Mouse (Mus musculus): ENCODE measurements around the gene Ly6g6d. TPM values are rescaled to one million over a fixed set of nuclear protein-coding genes. Genes with fewer than 3 reads are reported as not detected.

The Ly6g6d gene
- polyA plus RNA-seq, 1 experiment from 2014 or later: 0.65 TPM

DNA sequence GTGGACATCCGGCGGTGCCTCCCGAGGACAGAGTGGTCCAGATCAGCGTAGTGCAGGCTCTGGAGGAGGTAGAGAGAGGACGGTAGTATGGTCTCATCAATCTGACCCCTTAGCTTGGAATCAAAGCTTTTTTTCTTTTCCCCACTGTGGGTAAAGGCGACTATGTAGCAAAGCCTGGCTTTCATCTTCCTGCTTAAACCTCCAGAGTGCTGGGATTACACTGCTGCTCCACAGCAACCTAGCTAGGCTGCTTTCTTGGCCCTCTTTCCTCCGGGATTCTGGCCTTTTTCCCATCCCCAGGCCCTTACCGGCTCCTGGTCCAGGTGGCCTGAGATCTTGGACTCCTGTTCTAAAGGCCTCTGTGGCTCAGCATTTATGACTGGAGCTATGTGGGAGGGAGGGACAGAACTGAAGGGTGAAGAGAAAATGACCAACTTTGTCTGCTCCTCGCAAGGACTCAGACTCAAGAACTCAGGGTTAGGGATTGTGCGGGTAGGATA lies 13.4 kb downstream of the Ly6g6d start:
- no peak for ATAC-seq (ENCODE audit: low FRiP score, low read depth)
- peak overlapping the region; percentile 40 for H3K4me3 ChIP-seq
- H3K4me2 ChIP-seq (replicated peaks): peak overlapping the region; percentile 67
- H3K4me1 ChIP-seq: peaks cover 37% of the 10 kb centered on the region
- peaks cover 33% of the 10 kb centered on the region for H3K36me3 ChIP-seq
- H3K27ac ChIP-seq: no peak overlapping the region
- WGBS: 26% methylated on average over 10 of the region's 10 CpGs
- H3K9ac ChIP-seq: peak overlapping the region; percentile 46; the same call in 1 of the 2 replicates
- H3K9me3 ChIP-seq: no peaks in the 10 kb centered on the region
- peaks cover 68% of the 10 kb centered on the region for H3K27me3 ChIP-seq

DNA sequence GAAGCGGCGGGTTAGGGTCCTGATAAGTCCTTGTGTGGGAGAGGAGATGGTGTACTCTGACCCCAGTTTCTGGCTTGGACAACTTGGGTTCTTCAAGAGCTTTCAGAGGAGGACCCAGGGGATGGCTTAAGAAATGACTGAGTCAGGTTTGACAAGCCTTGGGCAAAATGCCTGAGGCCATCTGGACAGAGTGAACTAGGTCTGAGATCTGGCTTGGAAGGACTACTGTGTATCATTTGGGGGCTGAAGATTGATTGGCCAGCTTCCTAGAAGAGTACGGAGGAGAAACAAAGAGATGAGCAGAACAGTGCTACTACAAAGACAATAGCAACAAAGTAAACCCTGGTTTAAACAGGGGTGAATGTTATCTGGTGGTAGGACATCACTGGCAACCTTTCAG lies 14.4 kb downstream of the Ly6g6d start:
- Histone ChIP-seq H3K4me2 (replicated peaks) (no peak overlapping the region), H3K4me3 (no peak overlapping the region), H3K27me3 (peaks cover 61% of the 10 kb centered on the region), H3K36me3 (peaks cover 33% of the 10 kb centered on the region), H3K9me3 (no peaks in the 10 kb centered on the region), H3K27ac (no peak overlapping the region), H3K4me1 (peaks cover 40% of the 10 kb centered on the region), H3K9ac (no peak overlapping the region)
- WGBS: 92% methylated on average over 3 of the region's 3 CpGs
- no peak for ATAC-seq (ENCODE audit: low FRiP score, low read depth)

DNA sequence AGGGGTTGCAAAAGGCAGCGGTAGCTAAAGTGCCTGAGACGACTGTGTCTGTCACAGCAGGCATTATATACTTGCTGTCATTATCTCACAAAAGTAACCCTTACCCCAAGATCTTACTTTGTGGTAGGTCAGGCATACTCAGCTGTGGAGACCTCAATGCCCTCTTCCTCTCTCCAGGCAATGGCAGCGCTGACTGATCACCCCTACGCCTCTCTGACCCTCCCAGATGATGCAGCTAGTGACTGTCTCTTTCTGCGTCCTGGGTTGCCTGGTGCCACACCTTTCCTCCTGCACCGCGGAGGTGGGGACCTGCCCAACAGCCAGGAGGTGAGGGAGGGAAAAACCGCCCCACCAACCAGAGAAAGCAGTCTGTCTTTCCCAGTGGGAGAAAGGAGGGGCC lies 16.6 kb downstream of the Ly6g6d start:
- Histone ChIP-seq H3K4me1 (peaks cover 43% of the 10 kb centered on the region), H3K27me3 (peaks cover 39% of the 10 kb centered on the region), H3K4me3 (peak overlapping the region; percentile 64; the same call in 1 of the 2 replicates), H3K36me3 (peaks cover 53% of the 10 kb centered on the region), H3K27ac (no peak overlapping the region), H3K9me3 (no peaks in the 10 kb centered on the region), H3K9ac (peak overlapping the region; percentile 80; the same call in 1 of the 2 replicates), H3K4me2 (replicated peaks) (peak overlapping the region; percentile 99; the same call in 1 of the 2 replicates)
- WGBS: 79% methylated on average over 8 of the region's 8 CpGs
- no peak for ATAC-seq (ENCODE audit: low FRiP score, low read depth)

DNA sequence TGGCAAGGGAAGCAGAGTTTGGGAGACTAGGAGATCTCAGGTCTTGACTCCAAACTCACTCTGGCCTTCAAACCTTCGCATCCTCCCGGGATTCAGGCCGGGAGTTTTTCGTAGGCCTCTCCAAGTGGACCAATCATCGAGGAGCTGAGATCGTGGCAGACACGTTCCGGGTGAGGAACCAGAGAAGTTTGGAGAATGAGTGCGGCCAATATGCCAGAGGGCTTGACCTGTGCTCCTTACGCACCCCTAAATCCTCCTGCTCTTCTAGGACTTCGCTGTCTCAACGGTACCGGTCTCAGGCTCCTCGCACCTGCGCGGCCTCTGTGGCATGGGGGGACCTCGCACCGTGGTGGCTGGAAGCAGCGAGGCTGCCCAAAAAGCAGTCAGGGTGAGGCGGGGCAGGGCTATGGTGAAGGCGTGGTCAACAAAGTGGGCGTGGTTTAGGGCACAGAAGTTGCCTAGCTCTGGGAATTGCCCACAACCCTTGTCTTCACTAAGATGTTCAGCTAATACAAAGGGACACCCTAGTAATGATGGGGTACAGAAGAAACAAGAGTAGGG lies 17.0 kb downstream of the Ly6g6d start:
- H3K4me1 ChIP-seq: peaks cover 43% of the 10 kb centered on the region
- H3K4me3 ChIP-seq: peak overlapping the region; percentile 64
- H3K36me3 ChIP-seq: peaks cover 58% of the 10 kb centered on the region
- no peak overlapping the region for H3K27ac ChIP-seq
- peak overlapping the region; percentile 99 for H3K4me2 ChIP-seq (replicated peaks)
- H3K27me3 ChIP-seq: peaks cover 34% of the 10 kb centered on the region
- H3K9ac ChIP-seq: peak overlapping the region; percentile 80
- no peaks in the 10 kb centered on the region for H3K9me3 ChIP-seq
- WGBS: 64% methylated on average over 22 of the region's 22 CpGs
- no peak for ATAC-seq (ENCODE audit: low FRiP score, low read depth)

DNA sequence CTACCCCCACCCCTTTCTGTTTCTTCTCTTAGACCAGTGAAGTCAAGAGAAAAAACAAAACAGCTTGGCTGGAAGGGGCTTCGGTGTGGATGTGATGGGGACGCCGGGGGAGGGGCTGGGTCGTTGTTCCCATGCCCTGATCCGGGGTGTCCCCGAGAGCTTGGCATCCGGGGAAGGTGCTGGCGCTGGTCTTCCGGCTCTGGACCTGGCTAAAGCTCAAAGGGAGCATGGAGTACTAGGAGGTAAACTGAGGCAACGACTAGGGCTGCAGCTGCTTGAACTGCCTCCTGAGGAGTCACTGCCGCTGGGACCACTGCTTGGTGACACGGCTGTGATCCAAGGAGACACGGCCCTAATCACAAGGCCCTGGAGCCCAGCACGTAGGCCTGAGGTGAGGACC lies 17.8 kb downstream of the Ly6g6d start:
- peak overlapping the region; percentile 92; the same call in 1 of the 2 replicates for H3K27ac ChIP-seq
- 24% methylated on average over 14 of the region's 14 CpGs for WGBS

DNA sequence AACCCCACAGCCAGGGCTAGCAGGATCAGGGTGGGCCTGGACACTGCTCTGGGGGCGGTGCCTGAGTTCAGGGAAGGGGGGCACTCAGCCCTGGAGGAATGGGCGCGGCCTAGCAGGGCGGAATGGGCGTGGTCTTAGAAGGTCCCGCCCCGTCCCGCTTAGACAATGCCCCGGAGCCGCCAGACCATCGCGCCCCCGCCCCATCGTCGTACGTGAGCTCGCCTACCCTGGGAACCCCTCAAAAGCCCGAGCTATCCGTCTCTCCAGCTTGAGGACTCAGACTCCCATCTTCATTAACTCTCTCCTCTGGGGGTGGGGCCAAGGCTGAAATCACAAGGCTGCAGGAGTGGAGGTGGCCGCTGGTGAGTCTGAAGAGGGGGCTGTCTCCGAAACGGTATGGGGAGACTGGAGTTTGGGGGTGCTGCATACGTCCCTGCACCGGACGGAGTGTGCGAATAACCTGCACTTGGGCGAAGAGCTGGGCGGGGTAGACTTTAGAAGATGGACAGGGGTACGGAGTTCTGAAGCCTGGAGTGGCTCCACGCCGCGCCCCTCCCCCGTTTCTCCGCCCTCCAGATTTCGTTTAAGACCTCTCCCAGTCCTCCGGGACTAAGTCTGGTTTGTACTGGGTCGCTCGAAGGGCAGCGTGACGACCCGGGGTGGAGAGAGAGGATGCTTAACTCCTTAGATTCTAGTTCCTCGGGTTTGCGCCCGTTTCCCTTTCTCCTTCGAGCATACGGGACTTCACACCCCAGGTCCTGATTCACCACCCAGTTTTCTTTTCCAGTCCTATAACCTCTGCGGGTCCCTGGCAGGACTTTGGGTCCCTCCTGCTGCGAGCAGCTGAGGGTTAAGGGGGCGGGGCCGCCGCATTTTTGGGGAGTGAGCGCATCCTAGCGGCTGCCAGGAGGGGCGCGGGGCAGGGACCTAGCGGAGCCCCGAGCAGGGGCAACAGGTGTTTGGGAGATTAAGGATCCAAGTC lies 18.7 kb downstream of the Ly6g6d start, which contains the start of gene Ddah2:
Ddah2 (plus strand) TSS at position 125 of the 982 bp plus-strand sequence.
- peak within 1 kb of the TSS; percentile 99 for H3K4me2 ChIP-seq (replicated peaks)
- peaks cover 18% of the 10 kb centered on the region for H3K27me3 ChIP-seq
- H3K27ac ChIP-seq: peak within 1 kb of the TSS; percentile 92
- peak; percentile 91 for ATAC-seq (ENCODE audit: low FRiP score, low read depth)
- peak within 1 kb of the TSS; percentile 64 for H3K4me3 ChIP-seq
- H3K9ac ChIP-seq: peak within 1 kb of the TSS; percentile 80
- H3K36me3 ChIP-seq: peaks cover 73% of the 10 kb centered on the region
- H3K9me3 ChIP-seq: no peaks in the 10 kb centered on the region
- H3K4me1 ChIP-seq: peaks cover 28% of the 10 kb centered on the region
- under 1% methylated on average over 57 of the region's 57 CpGs for WGBS

More for the DNA sequence above, 17.8 kb downstream of the Ly6g6d start:
- Histone ChIP-seq H3K27me3 (peaks cover 27% of the 10 kb centered on the region), H3K36me3 (peaks cover 65% of the 10 kb centered on the region), H3K9ac (peak overlapping the region; percentile 80), H3K4me1 (peaks cover 36% of the 10 kb centered on the region), H3K9me3 (no peaks in the 10 kb centered on the region), H3K4me2 (replicated peaks) (peak overlapping the region; percentile 99), H3K4me3 (peak overlapping the region; percentile 64)
- ATAC-seq (ENCODE audit: low FRiP score, low read depth): no peak

DNA sequence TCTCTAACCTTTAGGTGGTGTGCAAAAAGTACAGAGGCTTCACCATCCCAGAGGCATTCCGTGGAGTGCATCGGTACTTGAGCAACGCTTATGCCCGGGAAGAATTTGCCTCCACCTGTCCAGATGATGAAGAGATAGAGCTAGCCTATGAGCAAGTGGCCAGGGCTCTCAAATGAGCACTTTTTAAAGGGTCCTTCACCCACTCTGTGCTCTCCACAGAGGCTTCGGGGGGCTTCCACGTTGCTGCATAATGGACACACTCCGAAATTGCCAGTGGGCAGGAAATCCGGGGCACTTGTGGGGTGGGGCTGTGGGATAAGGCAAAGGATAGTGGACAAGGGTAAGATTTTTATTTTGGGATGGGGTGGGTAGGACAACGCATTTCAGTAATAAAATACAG lies 19.5 kb downstream of the Ly6g6d start:
- no peak for ATAC-seq (ENCODE audit: low FRiP score, low read depth)
- Histone ChIP-seq H3K4me2 (replicated peaks) (peak overlapping the region; percentile 99), H3K9ac (no peak overlapping the region), H3K4me3 (peak overlapping the region; percentile 64), H3K27me3 (peaks cover 9% of the 10 kb centered on the region), H3K4me1 (peaks cover 25% of the 10 kb centered on the region), H3K9me3 (no peaks in the 10 kb centered on the region), H3K27ac (no peak overlapping the region), H3K36me3 (peaks cover 77% of the 10 kb centered on the region)
- WGBS: 66% methylated on average over 9 of the region's 9 CpGs

DNA sequence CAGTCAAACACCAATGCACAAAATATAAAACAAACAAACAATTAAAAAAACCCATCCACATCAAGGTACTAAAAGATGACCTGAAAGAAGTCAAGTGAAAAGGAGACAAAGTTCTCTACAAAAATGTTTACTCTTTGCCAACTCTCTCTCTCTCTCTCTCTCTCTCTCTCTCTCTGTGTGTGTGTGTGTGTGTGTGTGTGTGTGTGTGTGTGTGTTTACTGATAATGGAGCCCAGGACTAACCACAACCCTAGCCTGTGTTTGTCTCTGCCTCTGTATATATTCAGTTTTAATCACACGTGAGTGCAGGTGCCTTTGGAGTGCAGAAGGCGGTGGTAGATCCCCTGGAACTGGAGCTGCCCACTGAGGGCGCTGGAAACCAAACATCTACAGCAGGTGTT lies 20.8 kb downstream of the Ly6g6d start:
- Histone ChIP-seq H3K27me3 (0 out of 2 replicates have a peak, but pooled peaks cover 4% of the 10 kb centered on the region), H3K27ac (no peak overlapping the region), H3K4me3 (no peak overlapping the region), H3K9me3 (no peaks in the 10 kb centered on the region), H3K4me1 (peaks cover 29% of the 10 kb centered on the region), H3K36me3 (peaks cover 77% of the 10 kb centered on the region), H3K9ac (no peak overlapping the region), H3K4me2 (replicated peaks) (no peak overlapping the region)
- 82% methylated on average over 3 of the region's 3 CpGs for WGBS
- ATAC-seq (ENCODE audit: low FRiP score, low read depth): no peak

DNA sequence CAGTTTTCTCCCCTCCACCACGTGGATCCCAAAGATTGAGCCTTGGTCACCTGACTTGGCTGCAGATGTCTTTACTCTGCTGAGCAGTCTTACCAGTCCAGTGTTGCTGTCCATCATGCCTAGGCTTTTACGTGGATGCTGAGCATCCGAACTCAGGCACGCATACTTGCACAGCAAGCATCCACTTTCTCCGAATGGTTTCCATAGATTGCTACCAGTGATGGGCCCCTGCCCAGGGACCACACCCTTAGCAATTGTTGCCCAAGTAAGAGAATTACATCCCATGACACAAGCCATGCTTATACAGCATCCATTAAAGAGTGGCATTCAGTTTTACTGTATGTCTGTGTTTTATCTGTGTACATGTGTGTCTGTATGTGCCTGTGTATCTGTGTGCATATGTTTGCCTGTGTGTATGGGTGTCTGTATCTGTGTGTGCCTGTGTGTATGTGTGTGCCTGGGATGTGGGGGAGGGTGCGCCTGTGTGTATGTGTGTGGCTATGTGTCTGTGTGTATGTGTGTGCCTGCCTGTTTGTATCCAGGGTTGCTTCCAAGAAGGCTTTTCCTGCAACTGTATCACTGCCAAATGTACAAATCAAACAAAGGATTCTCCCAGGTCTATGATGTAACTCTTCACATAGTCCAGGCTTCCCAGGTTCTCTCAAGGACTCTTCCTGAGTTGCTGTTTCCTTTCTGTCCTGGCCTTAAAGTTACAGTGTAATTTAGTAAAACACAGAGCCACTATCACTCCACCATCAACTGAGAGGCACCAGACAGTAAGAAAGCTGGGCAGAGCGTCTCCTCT lies 22.0 kb downstream of the Ly6g6d start:
- H3K27ac ChIP-seq: no peak overlapping the region
- no peak for ATAC-seq (ENCODE audit: low FRiP score, low read depth)

DNA sequence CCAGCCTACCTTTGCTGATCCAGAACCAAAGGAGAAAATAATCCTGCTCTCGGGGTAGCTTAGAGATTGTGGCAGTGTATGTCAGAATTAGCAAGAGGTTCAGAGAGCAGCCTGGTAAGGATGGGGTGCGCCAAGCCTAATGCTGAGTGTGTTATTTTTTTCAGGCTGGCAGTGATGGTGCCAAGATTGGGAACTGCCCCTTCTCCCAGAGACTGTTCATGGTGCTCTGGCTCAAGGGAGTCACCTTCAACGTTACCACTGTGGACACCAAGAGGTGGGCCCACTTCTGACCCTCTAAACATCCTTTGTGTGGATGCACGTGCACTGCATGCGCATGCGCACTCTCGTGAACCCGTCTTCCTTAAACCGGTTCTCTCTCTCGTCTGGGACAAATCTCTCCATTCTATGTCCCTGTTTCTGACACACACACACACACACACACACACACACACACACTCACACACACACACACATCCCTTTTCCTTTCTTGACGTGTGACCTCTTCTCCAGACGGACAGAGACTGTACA lies 25.5 kb downstream of the Ly6g6d start:
- H3K4me2 ChIP-seq (replicated peaks): peak overlapping the region; percentile 90
- H3K9ac ChIP-seq: peak overlapping the region; percentile 86
- peak overlapping the region; percentile 98 for H3K27ac ChIP-seq
- no peaks in the 10 kb centered on the region for H3K9me3 ChIP-seq
- peaks cover 51% of the 10 kb centered on the region for H3K36me3 ChIP-seq
- H3K27me3 ChIP-seq: no peaks in the 10 kb centered on the region
- H3K4me3 ChIP-seq: peak overlapping the region; percentile 68
- 87% methylated on average over 12 of the region's 12 CpGs for WGBS
- H3K4me1 ChIP-seq: peaks cover 34% of the 10 kb centered on the region
- ATAC-seq (ENCODE audit: low FRiP score, low read depth): no peak

More for the DNA sequence above, 22.0 kb downstream of the Ly6g6d start:
- Histone ChIP-seq H3K4me2 (replicated peaks) (no peak overlapping the region), H3K9me3 (no peaks in the 10 kb centered on the region), H3K4me1 (peaks cover 25% of the 10 kb centered on the region), H3K4me3 (no peak overlapping the region), H3K27me3 (no peaks in the 10 kb centered on the region), H3K9ac (no peak overlapping the region), H3K36me3 (peaks cover 68% of the 10 kb centered on the region)
- WGBS: 92% methylated on average over 7 of the region's 7 CpGs
